Mouse (Mus musculus) heart, embryonic 15.5 days (tissue): ENCODE results near the gene Ppil2. TPM values are rescaled to one million over a fixed set of nuclear protein-coding genes. Genes with fewer than 3 reads are reported as not detected.

ENCODE experiments used
- ATAC-seq: fragments of 200-750 bp; cut with Nextera tagmentation; replicated peaks from 2 replicates; pipeline ENCODE4 v1.8.0; 2017; ENCODE audit warnings: low read depth, moderate TSS enrichment; ENCODE audit not compliant: insufficient number of reproducible peaks, insufficient read depth, low FRiP score
- H3K27ac ChIP-seq: fragments of 300-500 bp; sonication (generic); 2 replicates; pipeline ENCODE4 v1.5.1; 2015; ENCODE audit warnings: mild to moderate bottlenecking, inconsistent platforms
- H3K27me3 ChIP-seq: fragments of 300-500 bp; sonication (generic); 2 replicates; pipeline ENCODE4 v1.6.1; 2015; ENCODE audit warnings: inconsistent platforms
- H3K36me3 ChIP-seq: fragments of 300-500 bp; sonication (generic); 2 replicates; pipeline ENCODE4 v1.6.1; 2015; ENCODE audit warnings: mild to moderate bottlenecking, inconsistent platforms
- H3K4me1 ChIP-seq: fragments of 300-500 bp; sonication (generic); replicated peaks from 2 replicates; pipeline ENCODE4 v1.6.1; 2015; ENCODE audit warnings: inconsistent platforms
- H3K4me2 ChIP-seq: fragments of 300-500 bp; sonication (generic); 2 replicates; pipeline ENCODE4 v1.6.1; 2015; ENCODE audit warnings: inconsistent platforms, mild to moderate bottlenecking, moderate library complexity
- H3K4me3 ChIP-seq: fragments of 300-500 bp; sonication (generic); 2 replicates; pipeline ENCODE4 v1.5.1; 2015; ENCODE audit warnings: mild to moderate bottlenecking, inconsistent platforms
- H3K9ac ChIP-seq: fragments of 300-500 bp; sonication (generic); 2 replicates; pipeline ENCODE4 v1.6.1; 2015; ENCODE audit warnings: mild to moderate bottlenecking, inconsistent platforms
- H3K9me3 ChIP-seq: fragments of 300-500 bp; sonication (generic); replicated peaks from 2 replicates; pipeline ENCODE4 v1.6.1; 2016; ENCODE audit warnings: inconsistent platforms
- WGBS: fragments of 180-500 bp; shearing (Covaris S2); methylation state at CpG from one replicate; pipeline ENCODE4 v1.1.7; 2015; ENCODE audit warnings: mixed read lengths; 5-methylcytosine and 5-hydroxymethylcytosine counted together
- polyA plus RNA-seq: library from polyadenylated mRNA; unstranded; fragments of >200 nt; fragmentation: Nextera tagmentation; extraction: Ambion mirVana; gene quantifications from 2 replicates; pipeline ENCODE4 v1.2.1, GENCODE M21; 2015

The Ppil2 gene
- polyA plus RNA-seq, 1 experiment from 2014 or later = 89.8 TPM

DNA sequence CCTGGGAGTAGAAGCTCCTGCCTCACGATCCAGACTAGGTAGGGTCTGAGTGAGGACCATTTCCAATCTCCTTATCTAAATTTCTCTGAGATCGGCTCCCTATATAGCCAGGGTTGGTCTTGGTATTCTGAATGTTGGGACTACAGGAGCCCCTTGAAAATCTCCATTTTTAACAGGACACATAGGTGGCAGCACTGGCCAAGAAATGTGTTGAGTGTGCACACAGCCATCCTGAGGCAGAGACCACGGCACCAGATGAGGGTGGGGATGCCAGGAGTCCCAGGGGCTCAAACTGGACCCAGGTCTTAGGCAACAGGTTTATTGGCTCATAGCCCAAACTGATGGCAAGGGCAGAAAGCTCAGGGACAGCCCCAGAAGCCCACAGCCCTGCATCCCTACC lies 22.7 kb downstream of the Ppil2 start:
- 64% methylated on average over 3 of the region's 3 CpGs for WGBS
- ATAC-seq = no peak
- Histone ChIP-seq H3K9me3 (no peaks in the 10 kb centered on the region), H3K4me1 (peaks cover 9% of the 10 kb centered on the region), H3K27ac (no peak overlapping the region), H3K4me2 (no peak overlapping the region), H3K4me3 (no peak overlapping the region), H3K36me3 (peaks cover 78% of the 10 kb centered on the region), H3K27me3 (no peaks in the 10 kb centered on the region), H3K9ac (no peak overlapping the region)

DNA sequence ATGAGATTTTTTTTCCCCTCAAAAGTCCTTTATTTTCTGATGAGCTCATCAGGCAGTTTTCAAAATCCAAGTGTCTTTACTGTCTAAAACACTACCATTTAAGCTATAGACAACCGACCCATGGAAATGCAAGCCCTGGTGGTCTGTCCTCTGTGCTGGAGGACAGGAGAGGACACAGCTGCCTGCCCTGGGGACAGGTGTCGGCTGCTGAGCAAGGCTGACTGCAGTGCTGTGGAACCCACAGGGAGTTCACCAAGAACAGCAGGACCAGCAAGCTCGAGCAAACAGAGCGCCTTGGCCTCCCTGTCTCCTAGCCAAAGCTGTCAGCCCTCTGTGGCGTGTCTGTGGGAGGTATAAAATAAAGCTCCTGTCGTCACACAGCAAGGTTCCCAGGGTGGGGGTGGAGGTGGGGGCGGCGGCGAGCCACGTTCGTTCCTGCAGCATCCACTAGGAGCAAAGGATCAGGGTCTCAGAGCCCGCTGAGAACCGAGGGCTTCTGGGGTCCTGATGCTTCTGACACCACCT lies 24.3 kb downstream of the Ppil2 start:
- 79% methylated on average over 13 of the region's 13 CpGs for WGBS
- no peak overlapping the region for H3K27ac ChIP-seq
- H3K27me3 ChIP-seq = no peaks in the 10 kb centered on the region
- no peak overlapping the region for H3K4me3 ChIP-seq
- no peak for ATAC-seq
- H3K4me1 ChIP-seq = peaks cover 9% of the 10 kb centered on the region
- H3K36me3 ChIP-seq = peaks cover 74% of the 10 kb centered on the region
- no peak overlapping the region for H3K4me2 ChIP-seq
- no peaks in the 10 kb centered on the region for H3K9me3 ChIP-seq
- no peak overlapping the region for H3K9ac ChIP-seq

DNA sequence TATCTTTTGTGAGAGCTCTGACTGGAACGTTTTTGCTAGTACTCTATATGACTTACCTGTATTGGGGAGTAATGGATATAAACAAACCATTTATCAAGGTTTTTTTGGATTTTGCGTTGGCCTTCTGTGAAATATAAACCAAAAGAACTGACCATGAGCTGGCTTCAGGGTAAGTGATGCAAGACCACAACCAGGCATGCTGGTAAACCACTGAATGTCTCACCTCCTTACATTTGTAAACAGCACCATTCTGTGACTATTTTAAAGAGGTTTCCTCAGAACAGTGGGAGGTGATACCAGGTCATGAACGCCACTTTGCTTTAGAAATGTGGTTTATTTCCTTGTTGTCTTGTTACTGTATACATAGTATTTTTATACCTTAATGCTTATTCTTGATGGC lies 24.8 kb downstream of the Ppil2 start:
- H3K9ac ChIP-seq = no peak overlapping the region
- peaks cover 9% of the 10 kb centered on the region for H3K4me1 ChIP-seq
- no peak overlapping the region for H3K27ac ChIP-seq
- no peaks in the 10 kb centered on the region for H3K27me3 ChIP-seq
- H3K36me3 ChIP-seq = peaks cover 69% of the 10 kb centered on the region
- H3K4me3 ChIP-seq = no peak overlapping the region
- no peak for ATAC-seq
- H3K9me3 ChIP-seq = no peaks in the 10 kb centered on the region
- H3K4me2 ChIP-seq = no peak overlapping the region
- 76% methylated on average over 3 of the region's 3 CpGs for WGBS

DNA sequence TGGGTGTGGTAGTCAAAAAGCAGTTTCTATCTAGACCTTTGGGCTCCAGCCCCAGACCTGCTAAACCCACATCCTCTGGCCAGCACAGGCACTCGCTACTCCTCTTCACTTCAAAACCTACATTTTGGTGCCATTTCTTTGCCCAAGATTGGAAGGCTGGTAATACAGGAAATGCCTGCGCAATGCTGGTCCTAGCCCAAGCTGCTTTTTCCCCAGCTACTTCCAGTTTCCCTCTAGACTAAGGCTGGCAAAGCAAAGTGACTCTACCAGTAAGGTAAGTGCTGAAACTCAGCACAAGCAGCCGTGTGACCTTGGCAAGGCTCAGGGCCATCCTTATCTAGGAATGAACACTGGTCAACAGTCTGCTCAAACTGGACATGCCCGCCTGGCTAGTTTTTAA lies 25.4 kb downstream of the Ppil2 start:
- Histone ChIP-seq H3K4me2 (no peak overlapping the region), H3K36me3 (peaks cover 65% of the 10 kb centered on the region), H3K9me3 (no peaks in the 10 kb centered on the region), H3K9ac (no peak overlapping the region), H3K4me1 (peaks cover 9% of the 10 kb centered on the region), H3K27me3 (no peaks in the 10 kb centered on the region), H3K27ac (no peak overlapping the region), H3K4me3 (no peak overlapping the region)
- WGBS = 65% methylated on average over 4 of the region's 4 CpGs
- no peak for ATAC-seq

DNA sequence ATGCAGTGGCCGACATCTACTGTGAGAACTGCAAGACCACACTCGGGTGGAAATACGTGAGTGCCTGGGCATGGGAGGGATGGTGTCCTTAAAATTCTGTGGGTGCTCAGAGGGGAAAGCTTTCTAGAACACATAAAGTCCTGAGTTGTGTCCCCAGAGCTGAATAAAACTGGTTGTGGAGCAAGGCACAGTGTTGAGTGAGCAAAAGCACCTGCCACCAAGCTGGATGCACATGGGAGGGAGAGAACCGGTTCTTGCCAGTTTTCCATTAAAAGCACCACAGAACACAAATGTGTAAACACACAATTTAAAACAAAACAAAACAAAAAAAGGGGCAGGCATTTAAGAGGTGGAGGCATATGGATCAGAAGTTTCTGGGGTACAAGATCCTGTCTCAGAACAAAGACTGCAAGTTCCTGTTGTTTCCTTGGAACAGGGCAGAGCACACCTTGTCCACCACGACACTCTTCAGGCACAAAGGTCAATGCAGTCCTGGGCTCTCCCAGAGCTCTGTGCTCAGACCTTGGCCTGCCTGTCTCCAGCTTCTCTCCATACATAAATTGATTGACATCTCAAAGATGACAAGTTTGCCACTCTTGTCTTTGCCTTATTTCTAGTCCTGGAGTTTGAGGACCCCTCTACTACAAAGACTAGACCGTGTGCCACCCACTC lies 28.8 kb downstream of the Ppil2 start:
- Histone ChIP-seq H3K27ac (no peak overlapping the region), H3K9ac (no peak overlapping the region), H3K4me3 (no peak overlapping the region), H3K36me3 (peaks cover 31% of the 10 kb centered on the region), H3K4me1 (peaks cover 15% of the 10 kb centered on the region), H3K9me3 (no peaks in the 10 kb centered on the region), H3K4me2 (no peak overlapping the region), H3K27me3 (no peaks in the 10 kb centered on the region)
- ATAC-seq = no peak
- 72% methylated on average over 6 of the region's 6 CpGs for WGBS

DNA sequence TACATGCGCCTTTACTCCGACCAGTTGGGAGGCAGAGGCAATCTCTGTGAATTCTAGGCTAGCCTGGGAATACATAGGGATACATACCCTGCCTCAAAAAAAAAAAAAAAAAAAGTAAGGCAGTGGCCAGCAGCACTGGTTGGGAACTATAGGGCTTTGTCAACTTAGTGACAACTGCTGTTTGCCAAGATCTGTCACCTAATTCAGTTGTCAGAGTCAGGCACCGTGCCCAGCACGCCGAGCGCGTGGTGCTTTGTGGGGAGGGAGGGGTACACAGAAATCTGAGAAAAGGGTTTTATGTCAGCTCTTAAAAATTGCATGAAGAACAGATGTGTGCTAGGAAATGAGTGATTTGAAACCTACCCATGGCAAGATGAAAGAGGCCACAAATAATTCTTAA lies 33.0 kb downstream of the Ppil2 start:
- Histone ChIP-seq H3K4me2 (no peak overlapping the region), H3K27me3 (no peaks in the 10 kb centered on the region), H3K9ac (no peak overlapping the region), H3K4me1 (peaks cover 6% of the 10 kb centered on the region), H3K36me3 (0 out of 2 replicates have a peak, but pooled peaks cover 7% of the 10 kb centered on the region), H3K27ac (no peak overlapping the region), H3K9me3 (no peaks in the 10 kb centered on the region), H3K4me3 (no peak overlapping the region)
- no peak for ATAC-seq
- 57% methylated on average over 7 of the region's 7 CpGs for WGBS

DNA sequence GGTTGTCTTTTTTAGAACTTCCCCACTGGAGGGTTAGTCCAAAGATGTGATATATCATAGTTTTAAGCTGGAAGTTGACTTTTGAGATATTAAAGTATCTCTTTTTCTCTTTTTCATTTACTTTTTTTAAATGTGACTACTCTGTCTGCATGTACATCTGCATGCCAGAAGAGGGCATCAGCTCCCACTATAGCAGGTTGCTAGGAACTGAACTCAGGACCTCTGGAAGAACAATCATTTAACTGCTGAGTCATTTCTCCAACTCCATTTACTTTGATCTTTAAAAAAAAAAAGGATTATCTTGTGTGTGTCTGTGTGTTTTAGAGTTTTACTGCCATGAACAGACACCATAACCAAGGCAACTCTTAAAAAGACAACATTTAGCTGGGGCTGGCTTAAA lies 34.2 kb downstream of the Ppil2 start:
- no peak for ATAC-seq
- no peaks in the 10 kb centered on the region for H3K27me3 ChIP-seq
- H3K9me3 ChIP-seq = no peaks in the 10 kb centered on the region
- no peak overlapping the region for H3K9ac ChIP-seq
- no peak overlapping the region for H3K27ac ChIP-seq
- H3K4me1 ChIP-seq = peaks cover 6% of the 10 kb centered on the region
- no peak overlapping the region for H3K4me3 ChIP-seq
- H3K36me3 ChIP-seq = no peaks in the 10 kb centered on the region
- H3K4me2 ChIP-seq = no peak overlapping the region

DNA sequence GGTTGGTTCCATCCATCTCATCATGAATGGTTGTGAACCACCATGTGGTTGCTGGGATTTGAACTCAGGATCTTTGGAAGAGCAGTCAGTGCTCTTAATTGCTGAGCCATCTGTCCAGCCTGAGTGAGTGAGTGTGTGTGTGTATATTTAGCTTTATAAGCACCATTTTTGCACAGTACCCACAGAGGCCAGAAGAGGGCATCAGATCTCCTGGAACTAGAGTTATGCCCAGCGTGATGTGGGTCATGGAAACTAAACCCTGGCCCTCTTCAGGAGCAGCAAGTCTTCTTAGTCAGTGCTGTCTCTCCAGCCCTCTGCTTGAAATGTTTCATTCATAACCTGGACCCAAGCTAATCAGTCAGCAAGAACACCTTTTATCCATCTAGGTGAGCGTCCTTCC lies 34.8 kb downstream of the Ppil2 start:
- Histone ChIP-seq H3K4me2 (no peak overlapping the region), H3K27ac (no peak overlapping the region), H3K36me3 (no peaks in the 10 kb centered on the region), H3K4me3 (no peak overlapping the region), H3K9me3 (no peaks in the 10 kb centered on the region), H3K4me1 (peaks cover 6% of the 10 kb centered on the region), H3K9ac (no peak overlapping the region), H3K27me3 (no peaks in the 10 kb centered on the region)
- 90% methylated on average over 2 of the region's 2 CpGs for WGBS
- no peak for ATAC-seq

DNA sequence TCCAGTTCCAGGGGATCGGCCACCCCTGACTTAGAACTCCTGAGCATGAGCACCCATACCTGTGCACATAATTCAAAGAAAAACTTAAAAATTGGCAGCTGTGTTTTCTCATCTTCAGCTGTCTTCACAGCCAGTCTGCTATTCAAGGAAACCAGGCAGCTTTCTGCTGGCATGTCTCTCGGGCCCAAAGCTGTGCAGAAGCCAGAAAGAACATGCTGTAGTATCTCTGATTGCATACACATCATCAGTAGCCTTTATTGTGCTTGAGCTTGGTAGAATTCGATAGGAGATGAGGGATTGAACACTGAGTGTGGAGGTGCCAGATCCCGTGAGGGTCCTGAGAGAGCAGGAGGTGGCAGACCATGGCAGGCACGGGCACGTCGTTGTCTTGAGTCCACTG lies 38.1 kb downstream of the Ppil2 start:
- Histone ChIP-seq H3K4me1 (peaks cover 11% of the 10 kb centered on the region), H3K9ac (no peak overlapping the region), H3K27me3 (no peaks in the 10 kb centered on the region), H3K4me2 (no peak overlapping the region), H3K27ac (no peak overlapping the region), H3K4me3 (no peak overlapping the region), H3K36me3 (no peaks in the 10 kb centered on the region), H3K9me3 (no peaks in the 10 kb centered on the region)
- no peak for ATAC-seq
- WGBS = 87% methylated on average over 7 of the region's 7 CpGs

DNA sequence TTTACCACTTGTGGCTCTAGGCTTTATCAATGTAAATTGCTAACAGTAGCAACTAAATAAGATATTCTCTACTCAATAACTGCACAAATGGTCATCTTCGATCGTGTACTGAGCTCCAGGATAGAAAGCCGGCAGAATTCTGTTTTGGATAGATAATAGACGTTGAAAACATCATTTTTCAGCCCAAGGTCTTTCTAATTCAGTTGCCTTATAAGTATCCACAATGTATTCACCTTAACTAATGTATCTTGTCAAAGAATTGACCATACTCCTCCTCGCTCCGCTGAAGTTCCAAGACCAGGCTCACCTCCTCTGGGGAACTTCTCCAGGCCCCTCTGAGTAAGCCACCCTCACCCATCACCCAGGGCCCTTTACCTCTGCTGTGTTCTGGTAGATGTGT lies 40.3 kb downstream of the Ppil2 start:
- H3K9ac ChIP-seq = no peak overlapping the region
- H3K27ac ChIP-seq = no peak overlapping the region
- no peaks in the 10 kb centered on the region for H3K27me3 ChIP-seq
- no peaks in the 10 kb centered on the region for H3K9me3 ChIP-seq
- no peaks in the 10 kb centered on the region for H3K36me3 ChIP-seq
- ATAC-seq = no peak
- H3K4me2 ChIP-seq = peak overlapping the region; percentile 97
- peak overlapping the region; percentile 89 for H3K4me3 ChIP-seq
- peaks cover 6% of the 10 kb centered on the region for H3K4me1 ChIP-seq
- WGBS = 45% methylated on average over 6 of the region's 6 CpGs

DNA sequence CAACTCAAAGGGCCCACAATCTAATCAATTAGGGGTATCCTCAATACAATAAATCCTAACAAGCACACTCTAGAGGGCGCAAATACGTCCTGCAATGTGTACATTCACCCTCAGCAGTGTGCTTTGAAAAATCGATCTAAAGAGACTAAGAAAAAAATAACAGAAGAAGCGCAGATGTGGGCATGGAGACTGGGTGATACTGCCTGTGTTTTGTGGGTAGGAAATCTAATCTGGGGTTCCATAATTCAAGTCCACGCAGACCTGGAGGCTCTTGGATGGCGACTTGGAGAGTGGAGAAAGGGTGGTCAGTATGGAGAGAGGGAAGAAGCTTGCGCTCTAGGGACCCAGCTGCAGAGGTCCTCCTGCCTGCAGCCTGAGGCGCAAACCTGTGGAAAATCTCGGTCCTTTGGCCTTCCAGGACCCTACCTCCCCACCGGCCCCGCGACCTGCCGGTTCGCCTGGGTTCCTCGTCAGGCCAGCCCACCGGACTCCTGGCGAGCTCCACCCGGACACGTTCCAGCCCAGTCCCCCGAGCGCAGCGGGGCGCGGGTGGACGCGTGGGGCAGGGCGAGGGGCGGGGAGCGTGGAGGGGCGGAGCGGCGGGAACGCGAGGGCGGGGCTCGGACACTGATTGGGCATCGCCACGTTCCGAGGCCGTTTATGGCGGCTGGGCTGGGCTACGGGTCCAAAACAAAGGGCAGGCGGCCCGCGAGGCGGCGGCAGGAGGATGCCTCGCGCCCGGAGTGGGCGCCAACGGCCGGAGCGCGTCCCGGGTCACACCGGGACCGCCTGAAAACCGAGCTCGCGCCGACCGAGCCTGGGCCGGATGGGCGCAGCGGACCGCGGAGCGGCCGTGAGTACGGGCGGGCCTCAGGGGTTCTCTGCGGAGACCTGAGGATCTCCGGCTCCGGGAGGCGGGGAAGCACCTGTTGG lies 41.3 kb downstream of the Ppil2 start, which contains the start of gene Ypel1:
TSS of gene Ypel1 (plus strand) at position 186 of the 933 bp plus-strand sequence.
- ATAC-seq = peak; percentile 92
- peaks cover 6% of the 10 kb centered on the region for H3K4me1 ChIP-seq
- H3K9ac ChIP-seq = peak within 1 kb of the TSS; percentile 83
- peak within 1 kb of the TSS; percentile 90 for H3K27ac ChIP-seq
- WGBS = under 1% methylated on average over 76 of the region's 76 CpGs
- H3K36me3 ChIP-seq = no peaks in the 10 kb centered on the region
- no peaks in the 10 kb centered on the region for H3K9me3 ChIP-seq
- H3K4me2 ChIP-seq = peak within 1 kb of the TSS; percentile 97
- no peaks in the 10 kb centered on the region for H3K27me3 ChIP-seq
- H3K4me3 ChIP-seq = peak within 1 kb of the TSS; percentile 89
